In genomic region chr6:117169051-117169909, GRCm38 (mm10) we compare ENCODE assay signal across 8 mouse cellular contexts. TPM values are rescaled to one million over a fixed set of nuclear protein-coding genes. Genes with fewer than 3 reads are reported as not detected.
DNase-seq lines count a peak whose midpoint lies in the region; ATAC-seq and TF ChIP-seq lines count a peak whose summit lies in the region.

No protein-coding gene starts in this region.

- H3K36me3 ChIP-seq in heart, postnatal 0 days (replicated peaks; ENCODE audit: control insufficient read depth, insufficient read depth, low read length): no peaks in the 10 kb centered on the region; the same call in 1 of the 2 replicates
- H3K36me3 ChIP-seq in limb, embryonic 10.5 days: peaks cover 31% of the 10 kb centered on the region
- no peaks in the 10 kb centered on the region for H3K36me3 ChIP-seq in neural tube, embryonic 12.5 days

- ATAC-seq in heart, postnatal 0 days (ENCODE audit: insufficient read depth, low read depth): peak; percentile 29; the same call in 1 of the 2 replicates
- no peak for ATAC-seq in neural tube, embryonic 12.5 days (ENCODE audit: low FRiP score, low read depth)
- ATAC-seq in activated CD4-positive, CD25-positive, alpha-beta regulatory T cell, adult 4 months: no peak

- peak overlapping the region; percentile 98 for H3K4me2 ChIP-seq in heart, postnatal 0 days (ENCODE audit: low read depth, low read length)
- peak overlapping the region; percentile 88 for H3K4me2 ChIP-seq in neural tube, embryonic 12.5 days (replicated peaks)

- WGBS in cerebellum, adult 2 months: 2% methylated on average over 46 of the region's 46 CpGs
- WGBS in heart, postnatal 0 days: 1% methylated on average over 46 of the region's 46 CpGs
- WGBS in limb, embryonic 10.5 days: under 1% methylated on average over 46 of the region's 46 CpGs
- WGBS in neural tube, embryonic 12.5 days: under 1% methylated on average over 46 of the region's 46 CpGs

- no peak for TF ChIP-seq POLR2A in cerebellum, adult 2 months (IDR thresholded peaks at IDR 0.05; ENCODE audit: borderline replicate concordance, insufficient read depth, low read length)

- H3K27me3 ChIP-seq in cerebellum, adult 2 months (ENCODE audit: control insufficient read depth, insufficient read depth, low read length): no peaks in the 10 kb centered on the region; the same call in 1 of the 2 replicates
- H3K27me3 ChIP-seq in heart, postnatal 0 days (ENCODE audit: control insufficient read depth, insufficient read depth, low read length): peaks cover 31% of the 10 kb centered on the region
- peaks cover 75% of the 10 kb centered on the region for H3K27me3 ChIP-seq in limb, embryonic 10.5 days (ENCODE audit: low read depth, poor library complexity, severe bottlenecking)
- H3K27me3 ChIP-seq in neural tube, embryonic 12.5 days (replicated peaks): peaks cover 70% of the 10 kb centered on the region

- peak overlapping the region; percentile 77 for H3K9ac ChIP-seq in heart, postnatal 0 days (replicated peaks; ENCODE audit: low read depth, low read length)
- peak overlapping the region; percentile 56 for H3K9ac ChIP-seq in neural tube, embryonic 12.5 days

- peak overlapping the region; percentile 56 for H3K4me3 ChIP-seq in cerebellum, adult 2 months (replicated peaks; ENCODE audit: insufficient read depth, low read depth, low read length)
- peak overlapping the region; percentile 73 for H3K4me3 ChIP-seq in heart, postnatal 0 days (ENCODE audit: low read depth, low read length)
- H3K4me3 ChIP-seq in limb, embryonic 10.5 days: peak overlapping the region; percentile 79
- peak overlapping the region; percentile 62 for H3K4me3 ChIP-seq in neural tube, embryonic 12.5 days

- TF ChIP-seq CTCF in cerebellum, adult 2 months (IDR thresholded peaks at IDR 0.05; ENCODE audit: borderline replicate concordance, insufficient read depth, low read depth, low read length): no peak
- no peak for TF ChIP-seq CTCF in heart, postnatal 0 days (IDR thresholded peaks at IDR 0.05; ENCODE audit: low read depth)

- H3K9me3 ChIP-seq in heart, postnatal 0 days (replicated peaks; ENCODE audit: control insufficient read depth, low read length): no peaks in the 10 kb centered on the region
- H3K9me3 ChIP-seq in limb, embryonic 10.5 days (replicated peaks): no peaks in the 10 kb centered on the region
- no peaks in the 10 kb centered on the region for H3K9me3 ChIP-seq in neural tube, embryonic 12.5 days

- H3K27ac ChIP-seq in cerebellum, adult 2 months (ENCODE audit: insufficient read depth, low read length): no peak overlapping the region
- H3K27ac ChIP-seq in heart, postnatal 0 days (ENCODE audit: low read depth): peak overlapping the region; percentile 52
- peak overlapping the region; percentile 91 for H3K27ac ChIP-seq in limb, embryonic 10.5 days
- no peak overlapping the region for H3K27ac ChIP-seq in neural tube, embryonic 12.5 days

- peaks cover 3% of the 10 kb centered on the region; the same call in 1 of the 2 replicates for H3K4me1 ChIP-seq in cerebellum, adult 2 months (ENCODE audit: control insufficient read depth, insufficient read depth, low read length)
- peaks cover 3% of the 10 kb centered on the region; the same call in 1 of the 2 replicates for H3K4me1 ChIP-seq in heart, postnatal 0 days (ENCODE audit: control insufficient read depth, insufficient read depth)
- H3K4me1 ChIP-seq in limb, embryonic 10.5 days: peaks cover 67% of the 10 kb centered on the region
- H3K4me1 ChIP-seq in neural tube, embryonic 12.5 days: peaks cover 31% of the 10 kb centered on the region

- TF ChIP-seq EP300 in heart, postnatal 0 days (IDR thresholded peaks at IDR 0.05; ENCODE audit: low read depth): no peak

- DNase-seq in cerebellum, adult 2 months: peak in 1 of 2 experiments; percentile 27
- no peak for DNase-seq in cerebellum, adult 9-11 months
- peak; percentile 19 for DNase-seq in urinary bladder, postnatal 25 days (ENCODE audit: low spot score)
- no peak for DNase-seq in urinary bladder, postnatal 4 days (ENCODE audit: low spot score in 2 of 2)
- DNase-seq in heart, postnatal 0 days (ENCODE audit: low spot score): no peak
- DNase-seq in limb, embryonic 10.5 days (ENCODE audit: low spot score): peak; percentile 72

RNA-seq across cellular contexts. Expression of gene Cxcl12, which starts 0.9 kb away (rescaled TPM):
- polyA plus RNA-seq in cerebellum, adult 2 months (2012; rRNA removed): 46.5 and 49.0 TPM in 2 replicates
- 48.0 and 55.5 TPM in 2 replicates for total RNA-seq in heart, postnatal 0 days (2014; rRNA removed; ENCODE audit: low replicate concordance)
- 52.7 and 54.8 TPM in 2 replicates for polyA plus RNA-seq in heart, postnatal 0 days (2015; fragmentation: Nextera tagmentation; extraction: Ambion mirVana)
- polyA plus RNA-seq in limb, embryonic 10.5 days (2016; fragmentation: Nextera tagmentation; extraction: Ambion mirVana): 44.7 and 74.6 TPM in 2 replicates
- 87.4 and 94.5 TPM in 2 replicates for polyA plus RNA-seq in neural tube, embryonic 12.5 days (2016; fragmentation: Nextera tagmentation; extraction: Ambion mirVana)
- polyA plus RNA-seq in activated CD4-positive, CD25-positive, alpha-beta regulatory T cell, adult 4 months (2017; shearing (Covaris generic)): not detected

Comparison
In these comparisons a context has a peak if more than half of its experiments do, and no peak if none do; other contexts are left out.
1. DNase-seq: peak in urinary bladder, postnatal 25 days (single experiment) and limb, embryonic 10.5 days (single experiment); none in cerebellum, adult 9-11 months (single experiment), urinary bladder, postnatal 4 days (0 of 2) and heart, postnatal 0 days (single experiment).
2. H3K27ac ChIP-seq: peak in heart, postnatal 0 days (single experiment) and limb, embryonic 10.5 days (single experiment); none in cerebellum, adult 2 months (single experiment) and neural tube, embryonic 12.5 days (single experiment).
3. RNA of gene Cxcl12, which starts 0.9 kb away (polyA plus RNA-seq): 87.4 to 94.5 TPM in neural tube, embryonic 12.5 days, 44.7 to 74.6 TPM in limb, embryonic 10.5 days, 52.7 to 54.8 TPM in heart, postnatal 0 days and 46.5 to 49.0 TPM in cerebellum, adult 2 months; not detected in activated CD4-positive, CD25-positive, alpha-beta regulatory T cell, adult 4 months; every median in the first group is over 10 times any median in the second.
4. Peak in every context shown above with its lines, with median percentiles within 50 percentile points of each other: H3K4me3 ChIP-seq.